Mouse (Mus musculus): ENCODE results near the gene Slc1a4. TPM values are rescaled to one million over a fixed set of nuclear protein-coding genes. Genes with fewer than 3 reads are reported as not detected.

Gene Slc1a4
- 11.0 and 11.3 TPM in 2 replicates for polyA plus RNA-seq (2012; rRNA removed)

GRCm38 (mm10) chr11:20332561-20333514, at the start of gene Slc1a4:
Gene Slc1a4 (minus strand): TSS chr11:20332713.

Other genes with a start within 250 kb of the Slc1a4 start
- 33.8 and 34.1 TPM in 2 replicates for gene Actr2, start 219.8 kb downstream of the Slc1a4 start, polyA plus RNA-seq (2012; rRNA removed)
- gene Rab1a, start 131.3 kb downstream of the Slc1a4 start, polyA plus RNA-seq (2012; rRNA removed): 73.0 and 77.9 TPM in 2 replicates
- gene Cep68, start 83.3 kb downstream of the Slc1a4 start, polyA plus RNA-seq (2012; rRNA removed): 5.6 and 6.5 TPM in 2 replicates
- gene Sertad2, start 210.5 kb upstream of the Slc1a4 start, polyA plus RNA-seq (2012; rRNA removed): 8.1 and 8.5 TPM in 2 replicates

Data from liver, embryonic 18 days (tissue).